Mouse (Mus musculus) MN1 (cell line): ENCODE measurements at regions not wholly inside any gene's neighbourhood (a gene's known extent, or its start where the extent isn't known, plus 50 kb on each side); places are given as distances from the start of the nearest gene placed in this dataset.

Experiments
- DNase-seq: peaks from one replicate; pipeline ENCODE4 v3.0.0-alpha.2; 2016; ENCODE audit warnings: low spot score

DNA sequence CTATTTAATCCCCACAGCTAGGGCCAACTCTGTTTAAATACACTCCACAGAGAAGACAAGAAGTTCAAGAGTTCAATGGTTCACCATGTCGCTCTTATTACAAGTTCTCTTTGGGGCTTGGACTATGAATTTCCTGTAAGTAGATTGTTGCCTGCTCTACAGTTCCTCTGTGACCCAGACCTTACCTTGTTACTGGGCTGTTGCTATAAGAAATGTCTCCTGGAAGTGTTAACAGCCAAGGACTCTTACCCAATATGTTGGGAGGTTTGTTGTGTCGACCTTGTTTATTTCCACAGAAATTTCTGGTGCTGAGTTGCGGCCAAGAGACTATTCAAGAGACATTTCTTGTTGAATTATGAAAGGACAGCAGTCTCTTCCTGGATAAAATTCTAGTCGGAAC is 78.3 kb upstream of the Thbs1 start:
- no peak for DNase-seq

DNA sequence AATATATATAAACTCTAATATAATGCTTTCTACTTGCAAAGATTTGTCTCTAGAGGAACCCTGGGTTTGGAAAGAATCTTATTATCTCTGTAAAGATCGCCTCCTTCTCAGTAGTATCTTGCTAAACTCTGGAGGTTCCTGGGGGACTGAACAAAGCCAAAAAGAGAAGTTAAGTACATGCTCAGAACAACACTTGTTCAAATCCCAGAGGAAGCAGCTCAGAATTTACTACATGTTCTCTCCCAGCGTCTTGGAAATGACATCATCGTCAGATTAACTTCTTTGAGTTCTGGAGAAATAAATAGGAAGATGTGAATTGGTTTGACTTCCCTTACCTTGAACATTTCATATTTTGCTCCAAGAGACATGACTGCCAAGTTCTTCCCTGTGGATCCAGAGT is 77.7 kb upstream of the Thbs1 start:
- no peak for DNase-seq

DNA sequence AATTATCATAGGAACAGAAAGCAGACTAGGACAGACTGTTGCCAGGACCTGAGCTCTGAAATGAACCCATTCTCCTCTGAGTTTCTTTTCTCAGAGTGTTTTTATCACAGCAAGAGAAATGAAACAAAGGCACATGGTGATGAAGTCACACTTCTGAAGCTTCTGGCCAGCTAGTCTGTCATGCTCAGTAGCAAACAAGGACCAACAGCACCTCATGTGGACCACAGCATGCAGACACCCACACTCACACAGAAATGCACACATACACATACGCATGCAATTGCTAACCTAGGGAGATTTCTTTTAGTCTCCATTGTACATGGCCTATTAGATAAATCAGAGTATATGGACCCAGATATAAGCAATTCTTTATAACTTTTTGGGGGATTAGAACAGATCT is 76.3 kb upstream of the Thbs1 start:
- no peak for DNase-seq

DNA sequence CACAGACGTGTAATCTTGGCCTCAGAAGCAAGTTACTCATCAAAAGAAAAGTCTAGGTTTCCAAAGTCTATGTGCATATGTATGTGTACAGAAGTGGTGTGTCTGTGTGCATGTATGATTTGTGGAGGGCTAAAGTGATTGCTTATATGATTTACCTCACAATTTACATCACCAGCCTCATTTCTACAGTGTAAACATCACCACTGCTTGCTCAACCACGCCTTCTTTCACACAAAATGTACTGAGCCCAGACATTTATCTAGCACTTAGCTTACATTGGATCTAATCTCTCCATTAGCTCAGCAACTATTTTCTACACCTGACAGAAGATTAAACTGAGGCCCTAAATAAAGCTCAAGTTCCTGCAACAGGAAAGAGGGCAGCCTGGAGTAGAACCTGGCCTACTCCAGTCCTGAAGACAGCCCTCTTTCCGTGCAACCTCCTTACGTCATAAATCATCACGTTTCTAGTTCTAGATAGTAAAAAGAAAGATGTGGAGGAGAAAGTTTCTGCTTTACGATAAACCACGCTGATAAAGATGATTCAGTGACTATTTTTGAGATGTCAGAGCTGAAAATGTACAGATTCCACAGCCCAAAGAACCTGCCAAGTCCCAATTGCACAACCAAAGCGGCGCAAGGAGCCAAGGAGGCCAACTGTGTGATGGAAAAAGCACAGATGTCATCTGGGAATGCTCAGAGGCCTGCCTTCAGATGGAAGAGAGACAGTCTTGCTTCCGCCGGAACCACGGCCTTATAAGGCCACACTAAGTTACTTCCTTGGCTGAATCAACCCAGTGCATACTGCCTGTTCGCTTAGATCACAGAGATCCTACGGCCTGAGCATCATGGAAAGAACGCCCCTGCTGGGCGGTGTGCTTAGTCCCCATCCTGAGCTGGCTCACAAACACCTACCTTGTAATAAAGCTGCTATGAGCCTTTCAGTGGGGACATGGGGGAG is 72.5 kb upstream of the Thbs1 start:
- DNase-seq: no peak

DNA sequence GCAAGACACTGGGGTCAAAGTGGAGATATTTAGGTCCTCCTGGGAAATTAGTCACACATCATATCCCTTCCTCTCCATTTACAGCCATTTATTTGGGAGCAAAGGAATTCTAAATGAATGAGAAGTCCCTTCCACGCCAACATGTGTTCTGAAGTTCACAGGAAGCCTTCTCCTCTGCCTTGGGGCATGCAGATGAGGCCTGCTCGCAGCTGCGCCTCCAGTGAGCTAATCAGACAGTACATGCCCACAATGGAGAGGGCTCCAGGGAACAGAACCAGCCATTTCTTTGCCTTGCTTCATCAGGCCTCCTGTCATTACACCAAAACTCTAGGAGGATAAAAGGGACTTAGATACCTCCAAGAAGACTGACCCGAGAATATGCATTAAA is 71.9 kb upstream of the Thbs1 start:
- DNase-seq: no peak

DNA sequence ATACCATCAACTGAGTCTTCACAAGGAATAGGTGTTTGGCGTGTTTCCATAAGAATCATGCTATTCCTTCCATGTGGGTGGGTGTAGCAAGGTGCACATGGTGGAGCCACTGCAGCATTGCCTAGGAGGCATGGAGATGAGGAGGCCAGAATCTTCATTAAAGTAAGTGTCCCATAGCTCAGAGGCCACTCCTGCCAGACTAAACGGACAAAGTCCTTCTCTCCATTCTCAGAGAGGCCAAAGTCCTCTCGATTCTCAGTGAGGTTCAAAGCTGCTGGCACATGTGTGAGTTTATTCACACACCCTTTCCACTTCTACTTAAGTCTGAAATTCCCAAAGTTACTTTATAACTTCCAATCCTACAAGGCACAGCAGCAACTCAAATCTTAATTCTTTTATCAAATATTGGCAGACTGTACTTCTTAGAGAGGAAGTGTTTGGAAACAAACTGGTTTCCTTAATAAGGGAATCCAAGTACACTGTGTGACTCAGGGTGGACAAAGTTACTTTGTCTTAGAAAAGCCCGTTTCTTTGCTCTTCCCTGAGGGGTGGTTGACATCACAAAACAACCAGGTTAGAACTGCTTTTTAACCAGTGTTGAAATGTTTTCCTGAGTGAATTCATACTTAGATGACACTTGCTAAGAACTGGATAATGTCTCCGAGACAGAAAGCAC is 69.2 kb upstream of the Thbs1 start:
- no peak for DNase-seq

DNA sequence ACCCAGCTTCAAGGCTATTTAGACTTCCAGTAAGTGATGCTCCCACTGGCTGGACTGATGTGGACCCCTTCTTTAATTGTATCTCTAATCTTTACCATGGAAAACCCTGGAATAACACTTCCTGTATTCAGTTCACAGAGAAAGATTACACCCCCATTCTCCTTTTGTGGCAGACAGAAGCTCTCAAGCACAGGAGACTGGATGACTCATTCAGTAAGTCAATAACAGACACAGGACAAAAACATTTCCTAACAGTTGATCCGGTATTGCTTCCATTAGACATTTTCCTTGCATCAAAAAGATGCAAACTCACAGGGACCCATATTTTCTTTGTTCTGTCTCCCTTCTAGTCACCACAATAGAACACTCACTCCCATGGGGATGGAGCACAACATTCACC is 67.0 kb upstream of the Thbs1 start:
- no peak for DNase-seq

DNA sequence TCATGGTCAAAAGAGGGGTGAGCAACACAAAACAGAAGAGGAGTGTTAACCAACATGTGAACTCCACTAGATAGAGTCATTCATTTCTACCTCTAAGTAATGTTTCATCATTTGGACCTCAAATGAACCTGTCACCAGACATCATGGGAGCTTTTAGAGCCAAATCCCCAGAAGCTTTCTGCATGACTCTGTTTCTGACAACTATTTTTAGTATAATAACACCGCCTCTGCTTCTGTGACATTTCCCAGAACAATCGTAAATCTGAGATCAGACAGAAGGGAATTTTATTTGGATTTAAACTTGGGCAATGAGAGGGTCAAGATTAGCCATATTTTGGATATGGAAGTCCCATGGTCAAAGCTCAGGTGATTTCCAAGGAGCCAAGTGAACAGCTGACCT is 61.4 kb upstream of the Thbs1 start:
- DNase-seq: no peak

DNA sequence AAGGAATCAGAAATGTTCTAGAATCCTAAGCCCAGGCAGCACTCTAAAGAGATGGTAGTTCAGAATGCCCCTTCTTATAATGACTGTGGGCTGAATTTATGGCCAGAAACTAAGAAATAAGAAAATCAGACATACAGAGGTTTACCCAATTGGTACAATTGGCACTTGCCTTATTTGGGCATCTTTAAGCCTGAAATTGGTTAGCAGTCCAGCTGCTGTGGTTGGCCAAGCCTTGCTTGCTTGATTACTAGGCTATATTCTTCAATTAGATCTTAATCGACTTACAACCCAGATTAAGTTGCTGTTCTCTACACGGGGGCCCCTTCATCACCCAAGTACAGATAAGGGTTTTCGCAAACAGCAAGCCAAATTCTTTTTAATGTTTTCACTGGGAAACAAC is 60.1 kb upstream of the Thbs1 start:
- no peak for DNase-seq

DNA sequence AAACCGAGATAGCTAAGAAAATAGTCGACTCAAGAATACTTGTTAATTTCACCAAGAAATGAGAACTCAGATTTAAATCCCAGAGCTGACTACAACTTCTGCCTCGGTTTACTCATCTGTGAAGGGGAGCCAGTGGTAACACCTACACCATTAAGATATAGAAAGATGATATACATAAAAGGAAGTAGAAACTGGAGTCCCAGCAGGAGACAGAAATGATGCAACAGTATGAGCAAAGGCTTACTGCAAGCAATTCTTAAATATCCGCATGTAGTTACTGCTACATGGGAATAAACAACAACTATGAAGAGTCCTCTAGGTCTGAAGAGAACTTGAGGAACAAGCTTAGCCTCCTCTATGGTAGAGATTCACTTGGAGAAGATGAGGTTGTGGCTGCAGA is 58.2 kb upstream of the Thbs1 start:
- DNase-seq: no peak

DNA sequence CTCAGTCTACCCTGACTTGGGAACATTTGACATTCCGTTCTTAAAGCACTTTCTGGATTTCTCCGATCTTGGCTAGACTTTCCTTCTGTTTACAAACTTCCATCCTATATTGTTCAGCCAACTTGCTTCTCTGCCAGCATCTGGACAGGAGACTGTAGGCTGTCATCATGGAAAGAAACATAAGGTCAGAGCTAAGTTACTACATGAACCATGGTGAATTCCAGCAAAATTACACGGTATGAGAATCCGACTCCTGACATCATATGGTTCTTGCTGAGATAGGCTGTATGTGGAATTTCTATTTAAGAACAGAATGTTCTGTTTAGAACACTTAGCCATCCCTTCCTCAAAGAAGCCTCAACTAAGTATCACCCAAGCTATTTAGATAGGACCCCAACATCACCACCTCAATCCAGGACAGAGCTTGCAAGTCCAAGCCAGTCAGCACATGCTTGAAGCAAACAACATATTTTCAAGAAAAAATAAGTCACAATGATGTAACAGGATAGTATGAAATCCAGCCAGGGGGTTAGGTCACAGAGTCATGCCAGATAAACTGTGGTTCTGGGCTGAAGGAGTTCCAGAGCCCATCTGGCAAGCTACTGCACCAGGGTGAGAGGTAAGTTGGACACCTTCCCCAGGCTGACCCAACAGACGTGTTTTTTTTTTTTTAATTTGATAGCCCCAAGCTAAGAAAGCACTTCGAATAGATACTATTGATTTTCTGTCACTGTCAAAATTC is 52.9 kb upstream of the Thbs1 start:
- DNase-seq: no peak

DNA sequence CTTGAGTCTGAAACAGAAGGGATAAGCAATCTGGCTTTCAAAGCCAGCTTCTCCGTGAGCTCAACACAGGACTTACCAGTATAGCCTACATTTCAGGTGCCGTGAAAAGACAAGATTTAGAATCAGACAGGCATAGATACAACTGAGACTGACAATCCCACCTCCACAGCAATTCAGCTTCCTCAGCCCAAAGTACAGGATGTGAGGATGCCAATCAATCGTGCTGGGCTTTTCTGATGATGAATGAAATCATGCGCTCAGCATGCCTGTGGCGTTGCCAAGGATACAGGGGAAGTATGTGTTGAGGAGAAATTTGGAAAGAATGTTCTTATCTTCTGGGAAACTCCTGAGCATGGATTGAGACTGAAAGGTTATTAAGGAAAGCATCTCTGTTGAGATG is 50.4 kb upstream of the Thbs1 start:
- DNase-seq: no peak
